Mouse (Mus musculus) ovary, adult 18-20 months (tissue): Measurements from ENCODE around the gene Arid3a.
"Not testable (repeated sequence)": the region's sequence is repeated elsewhere in the genome, so short reads cannot be mapped to it uniquely, and the experiment has no call there.

ENCODE experiments used
- DNase-seq: peaks from one replicate; pipeline ENCODE4 v3.0.0; 2022; ENCODE audit warnings: low spot score, mixed read lengths

Gene Arid3a

DNA sequence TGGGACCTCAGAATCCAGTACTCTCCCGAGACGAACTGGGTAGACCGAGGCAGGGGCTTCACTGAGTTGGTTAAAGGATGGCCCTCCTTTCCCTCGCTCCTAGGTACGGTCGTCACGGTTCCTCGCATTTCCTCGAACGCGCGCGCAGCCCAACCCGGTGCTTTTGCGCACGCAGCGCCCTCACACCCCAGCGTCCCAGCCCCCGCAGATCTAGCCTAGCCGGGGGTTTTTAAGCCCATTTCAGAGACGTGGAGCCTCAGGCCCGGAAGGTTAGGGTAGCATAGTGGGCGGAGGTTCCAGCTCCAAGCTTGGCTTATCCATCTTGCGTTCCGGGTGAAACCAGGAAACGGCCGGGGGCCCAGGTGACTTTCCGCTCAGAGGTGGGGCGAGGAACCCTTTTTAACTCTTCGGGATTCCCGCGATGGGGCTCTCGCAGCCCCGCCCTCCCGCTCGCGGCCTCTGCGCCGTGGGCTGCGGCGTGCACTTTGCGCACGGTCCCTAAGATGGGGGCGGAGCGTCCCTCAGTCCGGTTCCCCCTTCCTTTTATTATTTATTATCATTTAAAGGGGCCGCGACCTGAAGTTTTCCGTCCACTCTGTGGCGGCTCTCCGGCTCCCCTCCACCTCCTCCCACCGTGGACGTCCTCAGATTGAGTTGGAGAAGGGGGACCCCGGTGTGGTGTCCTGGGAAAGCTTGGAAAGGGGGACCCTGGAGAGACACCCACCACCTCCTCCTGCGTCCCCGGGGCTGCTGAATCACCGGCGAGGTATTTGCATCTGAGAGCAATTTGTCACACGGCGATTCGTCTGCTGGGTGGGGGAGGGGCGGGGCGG, at the start of gene Arid3a:
TSS of gene Arid3a (plus strand) at position 553 of the 833 bp plus-strand sequence.
- peak; percentile 82 for DNase-seq

DNA sequence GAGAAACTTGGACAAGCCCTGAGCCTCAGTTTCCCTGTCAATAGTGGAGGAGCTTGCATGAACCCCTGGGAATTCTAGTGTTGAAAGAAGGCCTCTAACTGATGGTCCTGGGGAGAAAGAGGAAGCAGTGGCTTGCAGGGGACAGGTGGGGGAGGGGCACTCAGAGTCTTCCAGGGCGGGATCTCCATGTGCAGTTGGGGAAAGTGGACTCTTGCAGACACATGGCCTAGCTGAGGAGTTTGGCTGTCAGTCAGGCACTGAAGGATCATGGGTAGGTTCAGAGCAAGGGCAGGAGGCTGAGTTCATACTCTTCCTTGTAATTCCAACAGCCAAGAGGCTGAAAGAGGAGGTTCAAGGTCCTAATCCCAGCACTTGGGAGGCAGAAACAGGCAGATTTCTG, 49.7 kb upstream of the Arid3a start:
- no peak for DNase-seq

DNA sequence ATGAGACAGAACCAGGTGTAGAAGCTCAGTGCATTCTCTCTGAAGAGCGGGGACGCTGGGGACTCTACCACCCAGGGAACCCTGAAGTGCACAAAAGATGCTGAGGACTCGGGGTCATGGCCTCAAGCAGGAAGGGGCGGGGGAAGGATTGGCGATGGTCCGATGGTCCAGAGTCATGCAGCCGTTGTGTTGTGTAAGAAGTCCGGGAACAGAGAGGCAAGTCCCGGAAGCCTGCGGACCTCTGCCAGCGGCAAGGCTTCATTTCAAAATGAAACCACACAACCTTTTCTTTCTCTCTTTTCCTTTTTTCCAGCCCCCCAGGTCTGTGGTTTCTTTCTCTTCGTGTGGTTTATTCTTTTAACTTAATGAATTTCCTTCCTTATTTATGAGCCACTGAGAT, 49.1 kb upstream of the Arid3a start:
- DNase-seq, result no peak

DNA sequence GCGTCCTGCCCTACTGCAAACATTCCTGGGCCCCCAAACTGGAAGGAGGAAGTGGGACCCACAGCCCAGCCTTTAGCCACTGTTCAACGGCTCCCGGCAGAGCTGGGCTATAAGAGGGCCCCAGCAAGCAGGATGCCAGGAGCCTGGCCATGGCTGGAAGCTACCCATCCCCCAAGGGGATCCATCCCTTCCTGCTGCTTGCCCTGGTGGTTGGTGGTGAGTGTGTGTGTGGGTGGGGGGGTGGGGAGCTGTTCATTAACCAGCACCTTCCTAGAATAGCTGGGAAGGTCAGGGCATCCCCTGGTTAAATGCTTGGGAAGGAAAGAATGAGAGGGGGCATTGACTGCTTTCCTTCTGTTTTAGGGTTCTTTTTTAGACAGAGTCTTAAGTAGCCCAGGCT, 47.3 kb upstream of the Arid3a start:
- no peak for DNase-seq

DNA sequence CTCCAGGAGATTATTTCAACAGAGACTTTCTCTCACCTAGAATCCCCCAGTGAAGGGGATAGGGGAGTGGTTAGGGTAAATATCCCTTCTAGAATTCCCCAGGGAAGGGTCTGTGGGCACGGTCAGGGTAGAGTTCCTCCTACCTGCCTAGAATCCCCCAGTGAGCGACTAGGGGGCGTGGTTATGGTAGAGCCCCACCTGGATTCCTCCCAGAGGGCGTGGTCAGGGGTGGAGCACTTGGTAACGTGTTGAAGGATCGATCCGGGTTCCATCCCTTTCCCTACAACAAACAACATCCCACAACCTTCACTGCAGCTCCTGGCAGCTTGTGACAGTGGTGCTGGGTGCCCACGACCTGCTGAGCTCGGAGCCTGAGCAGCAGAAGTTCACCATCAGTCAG, 46.1 kb upstream of the Arid3a start:
- DNase-seq, result no peak

DNA sequence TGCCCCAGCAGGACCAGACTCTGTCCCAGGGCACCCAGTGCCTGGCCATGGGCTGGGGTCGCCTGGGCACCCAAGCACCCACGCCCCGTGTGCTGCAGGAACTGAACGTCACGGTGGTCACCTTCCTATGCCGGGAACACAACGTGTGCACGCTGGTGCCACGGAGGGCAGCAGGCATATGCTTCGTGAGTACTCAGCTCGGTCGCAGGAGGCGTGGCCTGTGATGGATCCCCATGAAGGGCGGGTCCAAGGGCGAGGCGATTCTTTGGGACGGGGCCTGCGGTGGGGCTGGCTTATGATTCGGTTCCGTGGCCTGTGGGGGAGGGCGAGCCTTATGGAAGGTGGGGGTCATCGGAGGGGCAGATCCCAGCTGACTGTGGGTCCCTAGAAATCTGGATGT, 44.9 kb upstream of the Arid3a start:
- DNase-seq, result no peak

DNA sequence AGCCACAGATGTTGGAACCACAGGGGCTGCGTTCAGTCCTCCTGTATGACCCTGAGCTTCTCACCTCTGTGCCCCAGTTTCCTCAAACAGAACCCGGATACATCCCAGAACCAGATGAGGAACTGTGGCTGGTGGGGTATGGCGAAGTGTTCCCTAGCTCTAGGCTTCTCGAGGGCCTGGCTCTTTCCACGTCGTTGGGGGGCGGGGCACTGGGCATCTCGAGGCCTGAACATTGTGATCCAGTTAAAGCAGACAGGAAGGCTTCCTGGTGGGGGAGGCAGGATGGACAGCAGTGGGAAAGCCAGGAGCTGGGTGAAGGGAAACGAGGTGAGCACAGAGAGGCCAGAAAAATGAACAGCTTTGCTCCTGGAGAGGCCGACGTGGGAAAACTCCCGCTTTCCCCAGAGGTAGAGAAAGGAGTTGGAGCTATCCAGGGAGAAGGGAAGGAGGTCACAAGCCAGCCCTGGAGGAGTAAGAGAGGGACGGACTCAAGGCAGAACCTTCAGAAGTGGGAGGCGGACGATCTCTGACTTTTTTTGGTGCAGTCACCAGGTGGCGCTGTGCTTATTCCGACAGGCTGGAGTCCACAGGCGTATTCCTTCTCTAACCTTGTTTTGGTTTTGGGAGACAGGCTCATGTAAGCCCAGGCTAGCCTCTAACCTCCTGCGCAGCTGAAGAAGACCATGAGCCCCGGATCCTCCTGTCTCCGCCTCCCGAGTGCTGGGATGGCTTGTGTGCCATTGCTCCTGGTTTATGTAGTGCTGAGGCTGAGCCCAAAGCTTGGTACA, 43.4 kb upstream of the Arid3a start:
- DNase-seq, result no peak

DNA sequence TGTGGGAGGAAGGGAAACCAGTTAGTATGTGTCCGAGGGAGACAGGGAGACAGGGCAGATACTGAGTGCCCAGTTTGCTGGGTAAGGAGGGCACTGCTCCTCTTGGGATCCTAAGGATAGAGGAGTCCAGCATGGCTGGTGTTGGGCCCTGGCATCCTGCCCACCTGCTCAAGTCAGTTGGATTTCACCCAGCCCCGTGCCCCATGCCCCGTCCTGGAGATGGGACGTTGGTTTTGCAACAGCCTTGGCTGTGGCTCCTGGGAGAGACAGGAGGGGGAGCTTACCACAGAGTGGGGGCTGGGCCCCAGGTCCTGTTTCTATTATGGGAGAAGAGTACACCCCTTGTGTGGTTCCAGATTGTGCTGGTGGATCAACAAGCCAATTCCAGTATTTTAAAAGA, 42.4 kb upstream of the Arid3a start:
- DNase-seq, result peak; percentile 55

DNA sequence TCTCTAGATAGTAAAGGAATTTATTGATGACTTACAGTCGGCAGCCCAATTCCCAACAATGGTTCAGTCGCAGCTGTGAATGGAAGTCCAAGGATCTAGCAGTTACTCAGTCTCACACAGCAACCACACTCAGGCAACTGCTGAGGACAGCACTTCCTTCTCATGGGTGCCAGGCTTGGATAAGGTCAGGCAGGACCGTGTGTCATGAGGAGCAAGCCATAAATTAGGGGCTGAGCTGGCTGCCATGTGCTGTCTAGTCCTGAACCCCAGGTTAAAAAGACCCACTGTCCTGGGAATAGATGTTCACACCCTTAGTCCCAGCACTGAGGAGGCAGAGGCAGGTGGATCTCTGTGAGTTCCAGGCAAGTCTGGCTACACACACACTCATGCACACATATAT, 41.9 kb upstream of the Arid3a start:
- DNase-seq, result not testable (repeated sequence)

DNA sequence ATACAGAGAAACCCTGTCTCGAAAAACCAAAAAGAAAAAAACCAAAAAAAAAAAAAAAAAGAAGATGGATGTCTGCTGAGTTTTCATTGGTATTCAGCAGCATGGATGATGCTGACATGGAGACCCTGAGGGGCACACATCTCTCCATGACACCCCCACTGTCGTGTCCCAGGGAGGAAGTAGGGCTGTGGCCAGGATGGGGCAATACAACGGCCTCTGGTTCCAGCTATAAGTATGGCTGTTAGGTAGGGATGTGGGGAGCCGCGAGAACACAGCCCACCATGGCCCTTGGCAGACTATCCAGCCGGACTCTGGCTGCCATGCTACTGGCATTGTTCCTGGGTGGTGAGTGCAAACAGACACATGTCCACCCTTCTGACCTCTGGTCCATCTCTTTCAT, 40.8 kb upstream of the Arid3a start, which contains the start of gene Elane:
TSS of gene Elane (plus strand) at position 194 of the 400 bp plus-strand sequence.
- no peak for DNase-seq

DNA sequence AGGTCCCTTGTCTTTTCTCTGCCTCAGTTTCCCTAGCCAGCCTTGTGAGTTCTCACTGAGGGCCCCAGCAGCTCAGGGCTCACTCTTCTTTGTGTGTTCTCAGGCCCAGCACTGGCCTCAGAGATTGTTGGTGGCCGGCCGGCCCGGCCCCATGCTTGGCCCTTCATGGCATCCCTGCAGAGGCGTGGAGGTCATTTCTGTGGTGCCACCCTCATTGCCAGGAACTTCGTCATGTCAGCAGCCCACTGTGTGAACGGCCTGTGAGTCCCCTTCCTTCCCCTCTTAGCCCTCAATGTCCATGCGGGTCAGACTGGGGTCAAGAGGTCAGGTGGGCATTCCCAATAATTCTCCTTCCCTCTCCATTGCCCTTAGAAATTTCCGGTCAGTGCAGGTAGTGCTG, 40.2 kb upstream of the Arid3a start:
- no peak for DNase-seq

DNA sequence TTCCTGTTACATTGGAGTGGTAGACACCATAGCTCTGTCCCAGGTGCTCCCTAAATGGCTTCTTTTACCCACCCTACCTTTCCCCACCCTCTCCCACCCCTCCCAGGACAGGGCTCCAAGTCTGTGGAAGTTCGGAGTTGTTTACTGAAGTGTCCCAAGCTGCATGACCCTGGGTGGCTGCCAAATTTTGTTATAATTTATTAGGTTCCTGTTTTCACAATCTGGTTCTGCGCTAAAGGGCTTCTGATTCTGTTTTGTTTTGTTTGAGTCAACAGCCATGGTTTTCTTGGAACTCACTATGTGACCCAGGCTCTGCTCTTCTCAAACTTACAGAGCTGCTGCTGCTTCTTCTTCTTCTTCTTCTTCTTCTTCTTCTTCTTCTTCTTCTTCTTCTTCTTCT, 37.5 kb upstream of the Arid3a start:
- DNase-seq, result no peak

DNA sequence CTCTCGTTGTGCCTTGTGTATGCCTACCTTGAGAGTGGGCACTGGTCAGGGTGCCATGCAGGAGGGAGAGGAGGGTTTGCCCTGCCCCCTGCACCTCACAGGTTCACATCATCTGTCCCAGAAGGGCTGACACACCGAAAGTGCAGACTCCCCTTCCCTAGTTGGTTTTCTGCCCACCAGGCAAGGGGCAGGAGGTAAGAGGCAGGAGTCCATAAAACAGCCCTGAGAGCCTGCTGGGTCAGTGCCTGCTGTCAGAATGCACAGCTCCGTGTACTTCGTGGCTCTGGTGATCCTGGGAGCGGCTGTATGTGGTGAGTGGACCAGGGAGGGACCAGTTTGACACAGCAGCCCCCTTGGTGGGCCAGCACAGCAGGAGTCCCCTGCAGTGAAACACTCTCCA, 36.2 kb upstream of the Arid3a start, which contains the start of gene Cfd:
TSS of gene Cfd (plus strand) at position 184 of the 400 bp plus-strand sequence.
- DNase-seq, result no peak

DNA sequence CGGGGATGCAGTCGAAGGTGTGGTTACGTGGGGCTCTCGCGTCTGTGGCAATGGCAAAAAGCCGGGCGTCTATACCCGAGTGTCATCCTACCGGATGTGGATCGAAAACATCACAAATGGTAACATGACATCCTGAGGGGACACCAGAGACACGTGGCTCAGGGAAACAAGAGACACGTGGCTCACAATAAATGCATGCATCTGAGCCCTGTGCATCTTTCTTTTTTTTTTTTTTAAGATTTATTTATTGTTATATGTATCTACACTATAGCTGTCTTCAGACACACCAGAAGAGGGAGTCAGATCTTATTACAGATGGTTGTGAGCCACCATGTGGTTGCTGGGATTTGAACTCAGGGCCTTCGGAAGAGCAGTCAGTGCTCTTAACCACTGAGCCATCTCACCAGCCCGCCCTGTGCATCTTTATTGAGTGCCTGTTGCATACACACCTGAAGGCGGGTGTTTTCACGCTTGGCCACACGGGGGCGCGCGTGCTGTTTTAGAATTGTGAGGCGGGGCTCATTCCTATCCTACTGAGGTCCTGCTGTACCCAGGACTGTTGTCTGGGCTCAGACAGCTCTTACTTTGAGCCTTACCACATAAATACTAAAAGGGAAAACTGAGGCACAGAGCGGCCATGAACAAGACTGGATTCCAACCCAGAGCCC, 34.3 kb upstream of the Arid3a start:
- DNase-seq, result not testable (repeated sequence)

DNA sequence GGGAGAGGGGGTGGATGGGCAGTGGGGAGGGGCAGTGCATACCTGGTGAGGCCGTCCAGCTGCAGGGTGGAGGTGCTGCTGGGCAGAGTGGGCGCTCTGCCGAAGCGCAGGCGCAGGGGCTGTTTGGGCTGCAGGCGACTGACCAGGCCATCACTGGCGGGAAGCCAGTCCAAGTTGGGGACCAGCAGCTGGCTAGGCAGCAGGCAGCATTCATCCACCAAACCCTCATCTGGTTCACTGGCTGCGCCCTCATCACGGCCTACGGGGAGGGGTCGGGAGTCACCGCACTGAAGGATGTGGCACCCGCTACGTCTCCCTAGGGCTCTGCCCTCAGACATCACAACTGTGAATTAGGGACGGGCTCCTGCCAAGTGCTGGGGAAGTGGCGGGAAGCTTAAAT, 30.5 kb upstream of the Arid3a start:
- no peak for DNase-seq

DNA sequence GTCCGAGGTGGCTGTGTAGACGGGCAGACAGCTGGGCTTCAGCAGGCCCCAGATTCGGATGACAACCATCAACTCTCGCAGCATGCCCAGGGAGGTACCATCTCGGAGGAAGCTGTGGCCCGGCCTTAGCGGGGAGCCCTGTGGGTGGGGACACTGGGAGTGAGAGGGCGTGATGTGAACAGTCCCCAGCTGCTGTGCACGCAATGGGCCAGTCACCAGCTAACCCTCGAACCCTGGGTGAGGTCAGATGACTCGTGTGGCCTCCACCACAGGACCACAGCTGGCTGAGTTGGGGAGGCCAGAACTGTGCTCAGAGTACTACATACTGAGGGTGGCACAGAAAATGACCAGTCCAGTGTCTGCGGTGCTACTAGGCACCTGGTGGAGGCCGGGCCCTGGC, 30.0 kb upstream of the Arid3a start:
- no peak for DNase-seq

DNA sequence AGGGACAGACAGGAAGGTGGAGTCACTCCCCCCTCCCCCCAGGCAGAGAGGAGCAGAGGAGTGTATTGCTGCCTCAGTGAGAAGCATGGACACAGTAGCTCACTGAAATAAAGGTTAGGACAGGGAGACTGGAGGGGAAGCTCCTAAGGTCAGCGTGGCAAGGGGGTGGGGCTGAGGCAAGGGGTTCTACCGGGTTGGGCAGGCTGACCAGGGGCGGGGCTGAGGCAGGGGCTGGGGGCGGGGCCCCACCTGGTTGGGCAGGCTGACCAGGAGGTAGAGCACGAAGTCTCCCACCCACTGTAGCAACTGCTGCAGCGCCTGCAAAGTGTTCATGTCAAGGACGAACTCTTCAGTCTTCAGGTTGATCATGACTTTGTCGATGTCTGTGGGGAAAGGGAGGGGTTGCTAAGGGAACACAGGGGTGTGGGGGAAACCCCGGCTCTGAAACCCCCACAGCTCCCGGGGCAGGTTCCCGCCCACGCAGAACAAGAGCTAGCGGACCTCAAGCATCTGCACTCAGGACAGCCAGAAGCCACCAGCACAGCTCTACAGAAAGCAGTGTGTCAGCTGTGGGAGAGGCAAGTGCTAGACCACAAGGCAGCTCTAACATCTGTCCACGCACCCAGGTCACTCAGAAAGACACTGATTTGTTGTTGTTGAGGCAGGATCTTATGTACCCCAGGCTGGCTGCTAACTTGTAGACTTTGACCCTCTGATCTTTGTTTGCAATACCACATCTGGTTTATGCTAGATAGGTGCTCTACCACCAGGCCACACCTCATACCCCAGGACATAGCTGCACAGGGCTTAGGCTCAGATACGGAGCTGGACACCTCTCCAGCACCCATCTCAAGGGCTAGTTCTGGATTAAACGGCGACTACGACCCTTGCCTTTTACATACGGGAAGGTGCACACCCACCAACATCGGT, 29.3 kb upstream of the Arid3a start:
- no peak for DNase-seq

DNA sequence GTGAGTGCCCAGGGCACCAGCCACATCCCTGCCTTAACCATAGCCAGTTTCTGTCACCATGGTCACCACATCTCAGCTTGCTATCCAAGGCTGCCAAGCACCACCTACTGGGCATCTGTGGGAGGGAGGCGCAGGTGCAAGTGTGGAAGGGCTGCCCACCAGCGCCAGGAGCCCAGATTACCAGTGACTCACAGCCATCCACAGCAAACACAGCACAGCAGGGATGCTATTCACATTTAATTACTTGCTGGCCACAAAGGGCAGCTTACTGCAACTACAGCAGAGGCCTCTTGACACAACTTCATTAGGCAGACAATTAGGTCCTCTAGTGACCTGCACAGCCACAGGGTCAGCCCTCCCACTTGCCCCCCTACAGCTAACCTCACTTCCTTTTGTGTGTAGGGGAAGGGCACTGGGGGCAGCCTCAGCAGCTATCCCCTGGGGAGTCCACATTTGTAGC, 25.9 kb upstream of the Arid3a start:
- DNase-seq, result no peak

DNA sequence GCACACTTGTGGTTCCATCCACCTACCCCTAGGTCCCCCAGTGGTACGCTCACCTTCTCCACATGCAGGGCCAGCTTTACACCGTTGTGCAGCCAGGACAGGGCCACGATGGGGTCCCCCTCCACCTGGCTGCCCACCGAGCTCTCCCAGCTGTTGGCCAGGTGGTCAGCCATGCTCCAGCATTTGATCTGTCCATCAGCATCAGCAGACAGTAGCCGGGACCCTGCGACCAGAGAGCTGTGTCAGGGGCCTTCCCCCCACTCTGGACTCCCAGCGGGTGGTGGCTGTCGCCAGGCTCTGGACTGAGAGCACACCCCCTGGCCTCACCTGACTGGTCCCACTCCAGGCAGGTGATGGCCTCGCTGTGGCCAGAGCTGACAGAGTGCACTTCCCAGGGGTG, 20.1 kb upstream of the Arid3a start:
- DNase-seq, result no peak

DNA sequence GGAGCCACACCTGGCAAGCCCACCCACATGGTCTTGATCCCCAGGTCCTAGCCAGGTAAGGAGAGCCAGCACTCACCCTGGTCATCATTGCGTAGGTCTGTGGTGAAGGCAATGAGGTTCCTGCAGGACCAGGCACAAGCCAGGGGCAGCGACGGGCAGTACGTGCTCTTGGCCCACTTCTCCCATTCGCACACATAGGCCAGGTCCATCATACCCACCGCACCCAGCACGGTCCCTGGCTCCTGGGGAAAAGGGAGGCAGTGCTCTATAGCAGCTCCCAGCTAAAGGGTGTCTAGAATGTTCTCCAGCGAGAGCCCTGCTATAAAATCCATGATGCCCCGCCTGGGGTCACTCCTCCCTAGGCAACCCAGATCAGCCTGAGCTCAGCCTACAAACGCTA, 19.4 kb upstream of the Arid3a start:
- DNase-seq, result no peak
